Mouse (Mus musculus) limb, embryonic 11.5 days (tissue): Measurements from ENCODE around the gene Flg. TPM values are rescaled to one million over a fixed set of nuclear protein-coding genes. Genes with fewer than 3 reads are reported as not detected.

ENCODE experiments used
- ATAC-seq: fragments of 200-750 bp; cut with Nextera tagmentation; 2 replicates; pipeline ENCODE4 v1.8.0; 2017; ENCODE audit warnings: low read depth; ENCODE audit not compliant: insufficient number of reproducible peaks, low FRiP score, low TSS enrichment
- DNase-seq: peaks from one replicate; pipeline ENCODE4 v3.0.0-alpha.2; 2015; ENCODE audit warnings: low spot score
- H3K27ac ChIP-seq: fragments of 300-500 bp; sonication (generic); replicated peaks from 2 replicates; pipeline ENCODE4 v1.5.1; 2014; ENCODE audit warnings: low read depth, mild to moderate bottlenecking, low read length
- H3K27me3 ChIP-seq: fragments of 300-500 bp; sonication (generic); 2 replicates; pipeline ENCODE4 v1.6.1; 2014; ENCODE audit warnings: mild to moderate bottlenecking, low read length, mixed read lengths; ENCODE audit not compliant: control insufficient read depth, insufficient read depth
- H3K36me3 ChIP-seq: fragments of 300-500 bp; sonication (generic); 2 replicates; pipeline ENCODE4 v1.6.1; 2014; ENCODE audit warnings: mild to moderate bottlenecking, low read length, moderate library complexity, mixed read lengths; ENCODE audit not compliant: control insufficient read depth, insufficient read depth
- H3K4me1 ChIP-seq: fragments of 300-500 bp; sonication (generic); 2 replicates; pipeline ENCODE4 v1.6.1; 2014; ENCODE audit warnings: low read length, mixed read lengths; ENCODE audit not compliant: control insufficient read depth, insufficient read depth
- H3K4me2 ChIP-seq: fragments of 300-500 bp; sonication (generic); 2 replicates; pipeline ENCODE4 v1.6.1; 2014; ENCODE audit warnings: low read depth, mild to moderate bottlenecking, moderate library complexity; ENCODE audit not compliant: severe bottlenecking
- H3K4me3 ChIP-seq: fragments of 300-500 bp; sonication (generic); 2 replicates; pipeline ENCODE4 v1.5.1; 2014; ENCODE audit warnings: low read depth, low read length
- H3K9ac ChIP-seq: fragments of 300-500 bp; sonication (generic); 2 replicates; pipeline ENCODE4 v1.6.1; 2014; ENCODE audit warnings: mild to moderate bottlenecking, low read length
- H3K9me3 ChIP-seq: fragments of 300-500 bp; sonication (generic); 2 replicates; pipeline ENCODE4 v1.6.1; 2016; ENCODE audit warnings: low read length; ENCODE audit not compliant: control insufficient read depth
- WGBS: fragments of 180-500 bp; shearing (Covaris S2); extraction: QIAGEN DNeasy Blood & Tissue Kit; methylation state at CpG from one replicate; pipeline ENCODE4 v1.1.7; 2014; 5-methylcytosine and 5-hydroxymethylcytosine counted together
- polyA plus RNA-seq: library from polyadenylated mRNA; unstranded; fragments of >200 nt; fragmentation: Nextera tagmentation; extraction: Ambion mirVana; gene quantifications from 2 replicates; pipeline ENCODE4 v1.2.1, GENCODE M21; 2014

Flg gene
- not detected in 2 replicates for polyA plus RNA-seq

DNA sequence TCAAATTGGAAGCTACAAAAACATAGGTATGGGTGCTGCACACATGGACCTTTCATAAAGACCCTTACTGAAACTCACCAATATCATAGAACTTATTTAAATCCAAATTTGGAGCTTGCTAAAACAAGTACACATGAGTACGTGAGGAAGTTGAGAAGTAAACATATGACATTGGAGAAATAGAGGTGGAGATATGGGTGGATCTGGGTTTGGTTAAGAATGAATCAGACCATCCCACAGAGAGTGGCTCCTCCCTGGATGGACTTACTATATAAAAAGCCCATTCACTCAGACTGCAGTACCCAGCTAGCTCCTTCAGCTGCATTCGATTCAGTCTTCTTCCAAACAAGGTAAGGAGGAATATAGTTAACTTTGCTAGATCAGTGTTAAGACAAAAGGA is at the start of gene Flg:
Flg (plus strand) TSS at position 301 of the 400 bp plus-strand sequence.
- 92% methylated on average over 2 of the region's 2 CpGs for WGBS
- no peak within 1 kb of the TSS for H3K4me2 ChIP-seq

DNA sequence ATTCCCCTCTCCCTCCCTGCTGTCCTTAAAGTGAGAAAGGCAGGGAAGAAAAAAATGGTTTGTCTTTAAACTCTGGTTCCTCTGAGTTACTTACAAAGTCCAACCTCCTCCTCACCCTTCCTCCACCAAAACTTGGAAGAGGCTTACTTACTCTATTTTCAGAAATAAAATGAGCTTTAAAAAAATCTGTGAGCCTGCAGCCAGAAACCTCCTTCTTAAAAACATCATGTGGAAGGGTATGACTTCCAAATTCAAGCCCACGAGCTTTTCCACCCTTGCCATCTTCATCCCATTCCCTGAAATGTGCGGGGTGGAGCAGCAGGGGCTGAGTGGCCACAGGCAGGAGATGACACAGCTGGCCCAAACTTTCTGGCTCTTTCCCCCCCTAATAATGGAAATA is 24.2 kb downstream of the Flg start:
- Histone ChIP-seq H3K27ac (no peak overlapping the region), H3K4me3 (no peak overlapping the region), H3K4me2 (no peak overlapping the region), H3K27me3 (no peaks in the 10 kb centered on the region), H3K4me1 (no peaks in the 10 kb centered on the region), H3K9ac (no peak overlapping the region), H3K9me3 (no peaks in the 10 kb centered on the region), H3K36me3 (no peaks in the 10 kb centered on the region)
- ATAC-seq (no peak), DNase-seq (no peak)
- WGBS: 86% methylated on average over 2 of the region's 2 CpGs

More for the DNA sequence above, at the start of gene Flg:
- H3K4me1 ChIP-seq: no peaks in the 10 kb centered on the region
- no peak within 1 kb of the TSS for H3K4me3 ChIP-seq
- no peak within 1 kb of the TSS for H3K27ac ChIP-seq
- H3K9ac ChIP-seq: no peak within 1 kb of the TSS
- no peaks in the 10 kb centered on the region for H3K9me3 ChIP-seq
- ATAC-seq (no peak), DNase-seq (no peak)
- H3K36me3 ChIP-seq: no peaks in the 10 kb centered on the region
- H3K27me3 ChIP-seq: no peaks in the 10 kb centered on the region

DNA sequence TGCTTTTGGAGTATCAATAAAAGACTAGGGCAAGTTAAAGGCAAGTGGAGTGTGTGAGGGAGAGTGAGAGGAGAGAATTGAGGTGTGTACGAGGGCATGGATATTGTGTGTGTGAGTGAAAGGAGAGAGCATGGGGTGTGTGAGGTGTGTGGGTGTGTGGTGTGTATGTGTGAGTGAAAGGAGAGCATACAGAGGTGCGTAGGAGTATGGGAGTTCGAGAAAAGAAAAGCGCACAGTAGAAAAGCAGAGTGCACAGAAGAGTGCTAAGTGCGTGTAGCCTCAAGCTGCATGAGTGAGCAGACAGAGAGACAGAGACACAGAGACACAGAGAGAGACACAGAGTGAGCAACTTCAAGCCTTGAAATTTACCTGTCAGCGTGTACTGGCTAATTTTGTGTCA is 26.5 kb downstream of the Flg start:
- no peaks in the 10 kb centered on the region for H3K36me3 ChIP-seq
- H3K27ac ChIP-seq: no peak overlapping the region
- H3K27me3 ChIP-seq: no peaks in the 10 kb centered on the region
- DNase-seq (no peak), ATAC-seq (no peak)
- H3K9me3 ChIP-seq: no peaks in the 10 kb centered on the region
- no peak overlapping the region for H3K9ac ChIP-seq
- no peaks in the 10 kb centered on the region for H3K4me1 ChIP-seq
- no peak overlapping the region for H3K4me3 ChIP-seq
- 81% methylated on average over 6 of the region's 6 CpGs for WGBS
- H3K4me2 ChIP-seq: no peak overlapping the region

DNA sequence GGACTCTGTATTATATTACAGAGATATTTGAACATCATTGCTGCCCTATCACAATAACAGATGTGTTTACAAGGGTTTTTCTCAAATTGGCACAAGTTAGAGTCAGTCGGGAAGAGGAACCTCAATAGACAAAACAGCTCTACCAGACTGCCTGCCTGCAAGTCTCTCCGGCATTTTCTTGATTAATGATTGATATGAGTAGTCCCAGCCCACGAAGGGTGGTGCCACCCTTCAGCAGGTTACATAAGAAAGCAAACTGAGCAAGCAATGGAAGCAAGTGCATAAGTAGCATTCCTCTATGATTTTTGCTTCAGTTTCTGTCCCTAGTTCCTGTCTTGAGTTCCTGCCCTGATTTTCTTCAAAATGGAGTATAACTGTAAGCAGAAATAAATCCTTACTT is 28.6 kb downstream of the Flg start:
- no peak for ATAC-seq
- DNase-seq: no peak
- Histone ChIP-seq H3K27ac (no peak overlapping the region), H3K9me3 (no peaks in the 10 kb centered on the region), H3K4me2 (no peak overlapping the region), H3K27me3 (no peaks in the 10 kb centered on the region), H3K9ac (no peak overlapping the region), H3K4me3 (no peak overlapping the region), H3K4me1 (no peaks in the 10 kb centered on the region), H3K36me3 (no peaks in the 10 kb centered on the region)
- WGBS: 87% methylated on average over 3 of the region's 3 CpGs

DNA sequence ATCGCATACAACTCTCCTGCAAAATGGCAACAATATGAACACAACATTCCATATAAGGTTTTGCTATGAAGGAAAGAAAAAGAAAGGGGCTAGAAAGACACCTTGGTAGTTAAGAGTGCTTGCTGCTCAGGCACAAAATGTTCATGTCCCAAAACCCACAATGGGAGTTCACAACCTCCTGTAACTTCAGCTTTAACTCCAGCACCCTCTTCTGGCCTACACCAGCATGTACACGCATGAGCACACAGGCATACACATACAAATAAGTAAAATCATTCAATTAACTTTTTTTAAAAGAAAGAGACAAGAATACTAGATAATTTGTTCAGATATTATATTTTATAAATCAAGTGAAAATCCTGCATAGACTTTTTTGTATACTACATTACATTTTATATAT is 32.8 kb downstream of the Flg start:
- H3K27ac ChIP-seq: no peak overlapping the region
- 84% methylated on average over 2 of the region's 2 CpGs for WGBS
- no peak overlapping the region for H3K4me3 ChIP-seq
- no peak overlapping the region for H3K4me2 ChIP-seq
- H3K36me3 ChIP-seq: no peaks in the 10 kb centered on the region
- no peak for DNase-seq
- no peak overlapping the region for H3K9ac ChIP-seq
- no peak for ATAC-seq
- no peaks in the 10 kb centered on the region for H3K9me3 ChIP-seq
- no peaks in the 10 kb centered on the region for H3K4me1 ChIP-seq
- no peaks in the 10 kb centered on the region for H3K27me3 ChIP-seq

DNA sequence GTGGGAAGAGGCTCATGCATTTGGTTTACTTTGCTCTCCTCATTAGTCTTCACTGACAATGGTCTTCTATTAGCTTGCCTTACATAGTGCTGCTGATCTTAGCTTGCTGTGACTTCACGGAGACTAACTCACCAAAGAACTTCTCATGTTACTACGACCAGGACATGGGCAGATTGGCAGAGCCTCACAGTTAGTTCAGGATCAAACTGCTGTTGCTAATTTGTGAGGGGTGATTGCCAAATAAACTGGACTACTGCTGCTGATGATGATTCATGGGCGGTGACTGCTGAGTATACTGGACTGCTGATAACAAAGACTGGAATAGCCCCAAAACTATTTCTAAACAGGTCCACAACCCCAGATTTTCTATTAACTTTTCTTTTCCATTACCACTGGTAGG is 38.0 kb downstream of the Flg start:
- ATAC-seq (no peak), DNase-seq (no peak)
- Histone ChIP-seq H3K4me3 (no peak overlapping the region), H3K36me3 (no peaks in the 10 kb centered on the region), H3K9me3 (no peaks in the 10 kb centered on the region), H3K27me3 (no peaks in the 10 kb centered on the region), H3K4me2 (no peak overlapping the region), H3K4me1 (no peaks in the 10 kb centered on the region), H3K27ac (no peak overlapping the region), H3K9ac (no peak overlapping the region)
- 53% methylated on average over 3 of the region's 3 CpGs for WGBS

DNA sequence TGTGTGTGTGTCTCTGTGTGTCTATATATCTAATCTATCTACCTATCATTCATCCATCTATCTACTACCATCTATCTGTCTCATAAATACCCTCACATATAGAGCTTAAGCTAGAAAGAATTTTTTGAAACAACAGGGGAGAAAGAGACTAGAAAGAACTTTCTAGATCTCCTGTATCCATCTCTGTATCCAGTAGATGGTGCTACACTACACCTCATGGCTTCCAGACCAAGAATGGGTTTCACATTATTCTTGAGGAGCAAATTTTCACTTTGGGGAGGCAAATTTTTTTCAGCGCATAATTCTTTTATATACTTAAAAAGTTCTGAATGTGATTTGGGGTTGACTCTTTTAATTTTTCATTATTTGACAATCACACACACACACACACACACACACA is 41.1 kb downstream of the Flg start:
- whole genome bisulfite sequencing: 91% methylated on average over 1 of the region's 1 CpGs
- H3K9me3 ChIP-seq: no peaks in the 10 kb centered on the region
- H3K4me3 ChIP-seq: no peak overlapping the region
- H3K4me2 ChIP-seq: no peak overlapping the region
- ATAC-seq: no peak
- H3K9ac ChIP-seq: no peak overlapping the region
- H3K27ac ChIP-seq: no peak overlapping the region
- no peaks in the 10 kb centered on the region for H3K27me3 ChIP-seq
- DNase-seq: no peak
- H3K4me1 ChIP-seq: no peaks in the 10 kb centered on the region
- no peaks in the 10 kb centered on the region for H3K36me3 ChIP-seq

DNA sequence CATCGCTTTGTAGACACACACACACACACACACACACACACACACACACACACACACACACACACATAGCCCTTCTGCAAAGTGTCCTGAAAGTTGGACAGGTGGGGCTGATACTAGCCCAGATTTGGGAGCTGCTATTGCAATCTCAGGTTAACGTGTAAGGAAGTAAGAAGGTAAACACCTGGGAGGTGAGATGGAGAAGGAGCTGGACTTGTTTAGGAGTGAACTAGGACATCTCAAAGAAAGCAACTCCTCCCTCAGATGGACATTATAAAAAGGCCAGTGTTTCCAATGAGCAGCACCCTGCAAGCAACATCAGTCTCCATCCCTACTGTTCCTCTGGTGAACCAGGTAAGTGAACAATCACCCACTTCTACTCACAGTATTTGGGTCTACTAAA is 46.1 kb downstream of the Flg start, which contains the start of gene Hrnr:
Hrnr (plus strand) TSS at position 301 of the 400 bp plus-strand sequence.
- ATAC-seq: no peak
- Histone ChIP-seq H3K27me3 (no peaks in the 10 kb centered on the region), H3K4me3 (no peak within 1 kb of the TSS), H3K9ac (no peak within 1 kb of the TSS), H3K27ac (no peak within 1 kb of the TSS), H3K36me3 (no peaks in the 10 kb centered on the region), H3K4me1 (no peaks in the 10 kb centered on the region), H3K4me2 (no peak within 1 kb of the TSS), H3K9me3 (peaks cover 2% of the 10 kb centered on the region; the same call in 1 of the 2 replicates)
- no peak for DNase-seq
- 82% methylated on average over 2 of the region's 2 CpGs for WGBS

DNA sequence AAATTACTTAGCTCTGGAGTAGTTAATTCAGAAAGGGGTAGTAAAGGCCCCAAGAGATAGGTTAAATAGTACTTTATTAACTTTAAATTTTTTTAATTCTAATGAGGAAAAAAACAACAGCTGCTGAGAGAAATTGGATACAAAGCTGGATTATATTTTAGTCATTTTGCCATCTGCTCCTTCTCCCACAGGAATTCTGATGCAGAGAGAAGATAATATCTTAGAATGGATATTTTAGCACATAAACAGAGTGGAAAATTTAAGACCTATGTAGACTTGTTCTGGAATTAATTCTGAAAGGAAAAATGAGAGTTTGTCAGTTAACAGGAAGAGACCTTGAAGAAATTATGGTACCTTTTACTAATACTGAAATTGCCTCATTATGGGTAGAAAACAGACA is 64.4 kb downstream of the Flg start:
- no peaks in the 10 kb centered on the region for H3K9me3 ChIP-seq
- H3K9ac ChIP-seq: no peak overlapping the region
- no peak overlapping the region for H3K27ac ChIP-seq
- H3K4me3 ChIP-seq: no peak overlapping the region
- H3K36me3 ChIP-seq: no peaks in the 10 kb centered on the region
- H3K27me3 ChIP-seq: no peaks in the 10 kb centered on the region
- DNase-seq: no peak
- no peaks in the 10 kb centered on the region for H3K4me1 ChIP-seq
- no peak for ATAC-seq
- no peak overlapping the region for H3K4me2 ChIP-seq
